Mouse (Mus musculus): ENCODE measurements around the gene Nkx6-2. TPM values are rescaled to one million over a fixed set of nuclear protein-coding genes. Genes with fewer than 3 reads are reported as not detected.

Nkx6-2 gene
- polyA plus RNA-seq (2016; fragmentation: Nextera tagmentation; extraction: Ambion mirVana): 3.8 and 15.1 TPM in 2 replicates

GRCm38 (mm10) chr7:139582595-139582994, at the start of gene Nkx6-2:
Nkx6-2 (minus strand) TSS chr7:139582797.
- H3K27ac ChIP-seq (replicated peaks): peak within 1 kb of the TSS; percentile 71
- under 1% methylated on average over 56 of the region's 56 CpGs for WGBS
- no peaks in the 10 kb centered on the region for H3K9me3 ChIP-seq
- H3K4me3 ChIP-seq: peak within 1 kb of the TSS; percentile 59
- H3K27me3 ChIP-seq (replicated peaks; ENCODE audit: low read depth, poor library complexity, severe bottlenecking): peaks cover 100% of the 10 kb centered on the region
- peak; percentile 86 for DNase-seq (ENCODE audit: low spot score)
- peaks cover 14% of the 10 kb centered on the region; the same call in 1 of the 2 replicates for H3K36me3 ChIP-seq (replicated peaks)
- peaks cover 35% of the 10 kb centered on the region for H3K4me1 ChIP-seq

- no peak overlapping the region for H3K4me3 ChIP-seq
- DNase-seq (ENCODE audit: low spot score): no peak
- H3K4me1 ChIP-seq: no peaks in the 10 kb centered on the region
- WGBS: 91% methylated on average over 9 of the region's 9 CpGs
- no peaks in the 10 kb centered on the region for H3K9me3 ChIP-seq
- H3K36me3 ChIP-seq (replicated peaks): no peaks in the 10 kb centered on the region
- no peaks in the 10 kb centered on the region for H3K27me3 ChIP-seq (replicated peaks; ENCODE audit: low read depth, poor library complexity, severe bottlenecking)
- no peak overlapping the region for H3K27ac ChIP-seq (replicated peaks)
These were observed 42.6 kb upstream of the Nkx6-2 start for GRCm38 (mm10) chr7:139625156-139625555.

- no peak for DNase-seq (ENCODE audit: low spot score)
- H3K4me3 ChIP-seq: no peak overlapping the region
- H3K27ac ChIP-seq (replicated peaks): no peak overlapping the region
- H3K9me3 ChIP-seq: no peaks in the 10 kb centered on the region
- no peaks in the 10 kb centered on the region for H3K27me3 ChIP-seq (replicated peaks; ENCODE audit: low read depth, poor library complexity, severe bottlenecking)
- WGBS: 89% methylated on average over 13 of the region's 13 CpGs
- no peaks in the 10 kb centered on the region for H3K36me3 ChIP-seq (replicated peaks)
- H3K4me1 ChIP-seq: no peaks in the 10 kb centered on the region
These were observed 40.0 kb upstream of the Nkx6-2 start for GRCm38 (mm10) chr7:139622568-139622967.

GRCm38 (mm10) chr7:139615767-139616766, 33.5 kb upstream of the Nkx6-2 start:
- Histone ChIP-seq H3K27ac (replicated peaks) (no peak overlapping the region; the same call in 1 of the 2 replicates), H3K9me3 (no peaks in the 10 kb centered on the region), H3K4me1 (peaks cover 12% of the 10 kb centered on the region), H3K4me3 (no peak overlapping the region), H3K27me3 (replicated peaks; ENCODE audit: low read depth, poor library complexity, severe bottlenecking) (peaks cover 15% of the 10 kb centered on the region; the same call in 1 of the 2 replicates), H3K36me3 (replicated peaks) (no peaks in the 10 kb centered on the region)
- DNase-seq (ENCODE audit: low spot score): peak; percentile 77
- 55% methylated on average over 12 of the region's 12 CpGs for WGBS

GRCm38 (mm10) chr7:139610328-139610727, 27.7 kb upstream of the Nkx6-2 start:
- H3K36me3 ChIP-seq (replicated peaks): no peaks in the 10 kb centered on the region
- H3K27ac ChIP-seq (replicated peaks): no peak overlapping the region
- H3K4me1 ChIP-seq: 0 out of 2 replicates have a peak, but pooled peaks cover under 1% of the 10 kb centered on the region
- peaks cover 13% of the 10 kb centered on the region; the same call in 1 of the 2 replicates for H3K27me3 ChIP-seq (replicated peaks; ENCODE audit: low read depth, poor library complexity, severe bottlenecking)
- no peak overlapping the region for H3K4me3 ChIP-seq
- WGBS: 83% methylated on average over 2 of the region's 2 CpGs
- DNase-seq (ENCODE audit: low spot score): no peak
- no peaks in the 10 kb centered on the region for H3K9me3 ChIP-seq

GRCm38 (mm10) chr7:139595862-139596261, 13.3 kb upstream of the Nkx6-2 start:
- 65% methylated on average over 6 of the region's 6 CpGs for WGBS
- no peak for DNase-seq (ENCODE audit: low spot score)
- Histone ChIP-seq H3K4me1 (no peaks in the 10 kb centered on the region), H3K9me3 (no peaks in the 10 kb centered on the region), H3K36me3 (replicated peaks) (no peaks in the 10 kb centered on the region), H3K27ac (replicated peaks) (no peak overlapping the region), H3K27me3 (replicated peaks; ENCODE audit: low read depth, poor library complexity, severe bottlenecking) (peaks cover 13% of the 10 kb centered on the region; the same call in 1 of the 2 replicates), H3K4me3 (no peak overlapping the region)

GRCm38 (mm10) chr7:139595311-139595710, 12.7 kb upstream of the Nkx6-2 start:
- no peak overlapping the region for H3K27ac ChIP-seq (replicated peaks)
- peaks cover 18% of the 10 kb centered on the region for H3K27me3 ChIP-seq (replicated peaks; ENCODE audit: low read depth, poor library complexity, severe bottlenecking)
- H3K4me1 ChIP-seq: no peaks in the 10 kb centered on the region
- no peak overlapping the region for H3K4me3 ChIP-seq
- WGBS: 77% methylated on average over 6 of the region's 6 CpGs
- no peaks in the 10 kb centered on the region for H3K36me3 ChIP-seq (replicated peaks)
- H3K9me3 ChIP-seq: no peaks in the 10 kb centered on the region
- DNase-seq (ENCODE audit: low spot score): no peak

GRCm38 (mm10) chr7:139591311-139591710, 8.7 kb upstream of the Nkx6-2 start:
- Histone ChIP-seq H3K27me3 (replicated peaks; ENCODE audit: low read depth, poor library complexity, severe bottlenecking) (peaks cover 51% of the 10 kb centered on the region), H3K27ac (replicated peaks) (no peak overlapping the region), H3K36me3 (replicated peaks) (no peaks in the 10 kb centered on the region), H3K9me3 (no peaks in the 10 kb centered on the region), H3K4me3 (no peak overlapping the region), H3K4me1 (peaks cover 2% of the 10 kb centered on the region; the same call in 1 of the 2 replicates)
- WGBS: 89% methylated on average over 5 of the region's 5 CpGs
- DNase-seq (ENCODE audit: low spot score): no peak

GRCm38 (mm10) chr7:139590302-139590701, 7.7 kb upstream of the Nkx6-2 start:
- Histone ChIP-seq H3K36me3 (replicated peaks) (no peaks in the 10 kb centered on the region), H3K27ac (replicated peaks) (no peak overlapping the region), H3K4me3 (no peak overlapping the region), H3K9me3 (no peaks in the 10 kb centered on the region), H3K4me1 (peaks cover 4% of the 10 kb centered on the region), H3K27me3 (replicated peaks; ENCODE audit: low read depth, poor library complexity, severe bottlenecking) (peaks cover 62% of the 10 kb centered on the region)
- peak; percentile 52 for DNase-seq (ENCODE audit: low spot score)
- WGBS: 32% methylated on average over 3 of the region's 3 CpGs

- DNase-seq (ENCODE audit: low spot score): no peak
- no peak overlapping the region for H3K4me3 ChIP-seq
These were observed 5.3 kb upstream of the Nkx6-2 start for GRCm38 (mm10) chr7:139587919-139588318.

GRCm38 (mm10) chr7:139585183-139585821, 2.7 kb upstream of the Nkx6-2 start:
- peaks cover 100% of the 10 kb centered on the region for H3K27me3 ChIP-seq (replicated peaks; ENCODE audit: low read depth, poor library complexity, severe bottlenecking)
- peaks cover 37% of the 10 kb centered on the region for H3K4me1 ChIP-seq
- DNase-seq (ENCODE audit: low spot score): peak; percentile 50
- peak overlapping the region; percentile 39 for H3K4me3 ChIP-seq
- whole genome bisulfite sequencing: 2% methylated on average over 29 of the region's 29 CpGs
- no peaks in the 10 kb centered on the region for H3K36me3 ChIP-seq (replicated peaks)
- H3K9me3 ChIP-seq: no peaks in the 10 kb centered on the region
- H3K27ac ChIP-seq (replicated peaks): no peak overlapping the region

More at GRCm38 (mm10) chr7:139587919-139588318, 5.3 kb upstream of the Nkx6-2 start:
- Histone ChIP-seq H3K4me1 (peaks cover 16% of the 10 kb centered on the region), H3K27me3 (replicated peaks; ENCODE audit: low read depth, poor library complexity, severe bottlenecking) (peaks cover 79% of the 10 kb centered on the region), H3K9me3 (no peaks in the 10 kb centered on the region), H3K36me3 (replicated peaks) (no peaks in the 10 kb centered on the region), H3K27ac (replicated peaks) (no peak overlapping the region; the same call in 1 of the 2 replicates)
- whole genome bisulfite sequencing: 42% methylated on average over 7 of the region's 7 CpGs
